Mouse (Mus musculus) right cerebral cortex, adult 18-20 months (tissue): Measurements from ENCODE around the gene Flywch1.

Source experiments
- DNase-seq: peaks from one replicate; pipeline ENCODE4 v3.0.0; 2022; ENCODE audit warnings: mixed read lengths

Flywch1 gene

DNA sequence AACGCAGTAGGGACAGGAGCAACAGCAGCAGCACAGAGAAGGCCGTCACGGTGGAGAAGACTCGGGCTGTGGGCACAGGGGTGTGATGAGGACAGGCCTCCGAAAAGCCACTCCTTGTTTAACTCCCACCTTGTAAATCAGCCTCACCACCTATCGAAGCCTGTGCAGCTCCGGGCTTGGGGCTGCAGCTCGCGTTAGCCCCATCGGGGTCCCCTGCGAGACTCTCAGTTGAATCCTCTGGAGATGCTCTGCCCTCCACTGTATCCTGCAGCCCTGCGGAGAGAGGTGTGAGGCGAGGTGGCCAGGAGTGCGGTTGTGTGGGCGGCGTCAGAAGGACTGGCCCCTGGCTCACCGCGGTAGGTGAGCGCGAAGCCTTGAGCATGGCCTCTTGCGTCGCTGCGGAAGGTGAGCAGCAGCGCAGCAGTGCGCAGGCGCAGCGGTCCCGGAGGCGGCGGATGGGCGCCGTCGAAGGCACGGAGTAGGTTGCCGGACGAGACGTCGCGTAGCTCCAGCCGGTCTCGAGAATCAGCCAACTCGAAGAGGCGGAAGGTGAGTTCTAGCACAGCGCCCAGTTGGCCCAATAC is 29.1 kb downstream of the Flywch1 start:
- DNase-seq = no peak

DNA sequence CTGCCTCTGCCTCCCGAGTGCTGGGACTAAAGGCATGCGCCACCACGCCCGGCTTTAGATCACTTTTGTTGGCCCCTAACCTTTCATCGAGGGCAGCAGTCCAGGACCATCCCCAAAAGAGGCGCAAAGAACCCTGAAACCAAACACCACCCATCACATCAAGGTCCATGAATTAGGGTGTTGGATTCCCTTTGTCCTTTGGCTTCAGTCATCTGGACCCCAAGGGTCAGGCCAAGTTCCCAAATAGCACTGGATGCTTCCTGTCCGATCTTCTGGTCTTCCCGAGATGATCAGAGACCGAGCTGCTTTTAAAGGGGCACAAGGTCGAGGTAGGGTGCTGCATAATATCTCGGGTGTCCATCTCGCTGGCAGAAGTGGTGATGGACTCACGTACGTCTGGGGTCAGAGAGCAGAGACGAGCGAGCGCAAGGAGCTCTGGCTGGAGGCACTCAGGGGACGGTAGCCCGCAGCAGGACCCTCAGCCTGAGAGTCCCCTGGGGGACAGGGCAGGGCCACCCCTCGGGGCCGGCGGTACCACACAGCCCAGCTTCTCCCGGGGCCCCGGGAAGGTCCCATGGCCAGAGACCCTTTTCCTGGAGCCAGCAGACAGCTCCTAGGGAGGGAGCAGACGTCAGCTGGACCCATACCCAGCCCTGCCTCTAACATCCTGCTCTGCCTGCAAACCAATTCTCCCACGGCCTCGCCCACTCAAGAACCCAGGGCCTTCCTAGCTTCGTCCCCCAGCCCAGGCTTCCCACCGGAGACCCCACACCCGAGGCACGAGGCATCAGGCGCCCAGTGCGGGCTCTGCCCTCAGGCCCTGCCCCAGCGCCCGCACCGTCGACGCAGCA is 29.8 kb downstream of the Flywch1 start:
- DNase-seq = no peak

DNA sequence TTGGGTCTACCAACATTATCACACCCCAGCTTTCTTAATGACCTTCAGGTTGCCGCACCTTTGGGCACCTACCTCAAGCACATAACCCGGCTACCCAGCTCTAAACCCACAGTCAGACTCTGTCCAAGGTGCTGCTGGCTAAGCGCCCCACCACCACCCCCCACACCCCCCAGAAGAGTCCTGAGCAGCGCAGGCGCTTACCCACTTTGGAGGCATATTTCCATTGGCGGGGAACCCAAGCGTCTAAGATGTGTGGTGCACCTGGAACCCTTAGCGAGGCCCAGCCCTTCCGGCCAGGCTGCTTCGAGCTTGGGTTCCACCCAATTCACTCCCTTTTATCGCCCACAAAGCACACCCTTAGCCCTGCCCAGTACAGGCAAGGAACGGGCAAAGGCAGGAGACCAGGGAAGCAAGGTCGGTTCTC is 30.8 kb downstream of the Flywch1 start, which contains the start of gene Paqr4:
Paqr4 (minus strand) TSS at position 270 of the 424 bp plus-strand sequence.
- no peak for DNase-seq

DNA sequence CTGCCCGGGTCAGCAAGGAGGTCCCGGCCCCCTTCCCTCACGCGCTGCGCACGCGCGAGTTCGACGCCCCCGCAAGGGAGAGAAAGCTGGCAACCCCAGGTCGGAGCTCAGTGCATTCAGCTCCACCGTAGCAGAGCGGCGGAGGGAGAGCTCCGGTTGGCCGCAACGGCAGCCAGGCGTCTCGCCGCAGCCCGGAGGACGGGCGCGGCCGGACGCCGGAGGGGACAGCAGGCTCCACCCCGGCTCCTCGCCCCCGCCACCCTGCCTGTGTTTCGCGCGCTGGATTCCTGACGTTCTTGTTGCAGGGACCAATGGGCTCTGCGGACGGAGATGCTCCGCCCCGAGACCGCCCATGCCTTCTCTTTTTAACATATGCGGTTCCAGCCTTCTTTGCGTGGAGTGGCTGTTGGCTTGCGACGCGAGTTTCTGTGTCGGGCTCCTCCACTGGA is 31.2 kb downstream of the Flywch1 start:
- DNase-seq = peak; percentile 96

DNA sequence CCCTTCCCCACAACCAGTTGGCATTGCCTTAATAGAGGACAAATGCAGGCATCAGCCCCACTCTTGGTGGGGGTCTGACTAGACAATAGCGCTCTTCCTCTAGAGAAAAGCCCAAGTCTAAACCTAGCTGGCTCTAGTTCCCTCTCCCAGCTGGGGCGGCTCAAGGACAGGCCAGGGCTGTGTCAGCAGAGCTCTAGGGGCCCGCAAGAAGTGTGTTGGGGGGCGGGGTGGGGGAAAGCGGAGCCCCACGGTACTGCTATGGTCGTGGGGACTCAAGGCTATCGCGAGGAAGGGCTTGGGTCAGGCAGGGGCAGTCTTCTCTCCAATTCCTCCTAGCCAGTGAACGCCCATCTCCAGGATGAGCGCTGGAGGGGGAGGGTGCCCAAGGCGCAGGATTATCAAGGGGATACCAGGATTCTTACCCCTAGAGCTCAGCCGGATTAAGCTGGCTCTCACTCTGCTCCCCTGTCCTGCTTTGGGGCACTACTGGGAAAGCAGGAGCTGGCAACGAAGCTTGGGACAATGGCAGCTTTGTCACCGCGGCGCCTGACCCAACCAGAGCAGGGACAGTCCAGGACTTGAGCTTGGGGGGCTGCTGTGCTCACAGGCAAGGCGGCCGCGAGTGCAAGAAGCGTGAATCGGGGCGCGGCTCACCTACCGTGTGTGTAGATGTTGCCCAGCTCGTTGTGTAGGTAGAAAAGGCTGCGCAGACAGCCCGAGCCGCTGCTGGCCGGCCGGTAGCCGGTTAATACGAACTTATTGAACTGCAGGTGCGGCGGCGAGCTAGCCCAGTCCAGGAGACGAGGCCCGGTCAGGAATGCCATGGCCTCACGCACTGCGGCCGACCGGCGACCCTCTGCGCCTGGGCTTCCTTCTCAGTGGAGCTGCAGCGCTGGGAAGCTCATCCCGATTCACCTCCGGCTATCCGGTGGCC is 31.9 kb downstream of the Flywch1 start:
- DNase-seq = peak; percentile 54

DNA sequence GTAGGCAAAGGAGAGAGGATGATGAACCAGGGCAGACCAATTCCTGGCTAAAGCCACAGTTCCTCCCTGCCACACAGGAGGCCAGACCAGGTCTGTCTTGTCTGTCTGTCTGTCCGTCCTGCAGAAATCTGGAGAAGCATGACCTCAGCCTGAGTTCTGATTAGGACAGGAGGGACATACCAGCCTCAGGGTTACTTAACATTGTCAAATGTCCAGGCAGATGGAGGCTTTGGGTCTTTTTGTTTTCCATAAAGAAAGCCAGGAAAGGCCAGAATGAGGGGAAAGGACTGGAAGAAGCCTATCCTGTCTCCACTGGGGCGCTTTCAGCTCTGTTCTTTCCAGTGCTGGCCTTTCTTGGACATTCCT is 32.6 kb downstream of the Flywch1 start:
- DNase-seq = no peak

DNA sequence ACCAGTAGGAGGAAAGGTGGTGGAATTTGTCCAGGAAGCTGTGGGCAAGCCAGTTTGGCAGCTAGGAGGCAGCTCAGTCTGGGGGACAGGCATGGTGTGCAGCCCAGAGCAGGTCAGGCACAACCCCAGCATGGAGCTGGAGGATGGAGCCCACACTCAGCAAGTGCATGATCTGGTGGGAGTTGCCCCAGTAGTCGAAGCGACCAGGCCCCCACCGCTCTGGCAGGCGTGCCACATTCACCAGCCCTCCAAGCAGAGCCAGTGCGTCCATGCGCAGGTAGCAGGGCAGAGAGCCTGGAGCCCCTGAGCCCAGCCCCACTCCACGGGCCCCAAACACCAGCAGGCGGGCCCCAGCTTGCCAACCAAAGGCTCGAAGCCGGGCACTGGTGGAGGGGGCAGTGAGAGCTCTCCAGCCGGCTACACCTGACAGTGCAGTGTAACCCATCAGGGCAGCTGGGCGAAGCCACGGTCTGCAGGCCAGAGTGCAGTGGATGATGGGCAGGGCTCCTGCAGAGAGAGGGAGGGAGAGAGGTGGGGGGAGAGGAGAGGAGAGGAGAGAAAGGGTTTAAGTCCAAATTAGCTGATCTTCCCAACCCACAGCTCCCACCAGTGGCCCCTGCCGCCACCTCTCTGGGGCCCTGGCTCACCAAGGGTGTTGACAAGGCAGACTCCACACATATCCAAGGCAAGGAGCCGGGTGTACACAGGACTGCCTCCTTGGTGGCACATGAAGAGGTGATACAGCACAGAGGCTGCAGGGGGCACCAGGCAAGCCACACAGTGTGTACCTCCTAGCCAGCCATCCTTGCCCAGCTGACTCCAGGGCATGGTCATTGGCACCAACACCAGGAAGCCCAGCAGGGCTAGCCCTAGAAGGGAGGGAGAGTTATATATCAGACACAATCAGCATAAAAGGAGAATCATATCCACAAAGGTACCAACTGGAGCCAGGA is 33.6 kb downstream of the Flywch1 start:
- no peak for DNase-seq

DNA sequence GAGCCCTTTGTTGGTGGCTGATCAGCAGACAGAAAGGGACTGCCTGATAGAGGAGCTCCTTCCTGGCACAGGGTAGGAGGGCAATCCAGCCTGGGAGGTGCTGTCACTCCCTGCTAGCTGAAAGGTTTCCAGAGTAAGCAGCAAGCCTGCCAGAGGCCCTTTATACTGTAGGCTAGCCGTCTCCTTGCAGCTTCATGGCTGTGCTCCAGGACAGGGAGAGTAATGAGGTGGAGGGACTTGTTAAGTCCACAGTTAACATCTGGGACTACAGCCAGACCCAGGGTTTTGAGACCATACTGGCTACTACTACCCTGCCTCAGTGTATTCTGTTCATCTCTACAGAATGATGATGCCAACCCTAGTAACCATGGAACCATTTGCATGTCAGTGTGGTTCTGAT is 37.1 kb downstream of the Flywch1 start:
- no peak for DNase-seq

DNA sequence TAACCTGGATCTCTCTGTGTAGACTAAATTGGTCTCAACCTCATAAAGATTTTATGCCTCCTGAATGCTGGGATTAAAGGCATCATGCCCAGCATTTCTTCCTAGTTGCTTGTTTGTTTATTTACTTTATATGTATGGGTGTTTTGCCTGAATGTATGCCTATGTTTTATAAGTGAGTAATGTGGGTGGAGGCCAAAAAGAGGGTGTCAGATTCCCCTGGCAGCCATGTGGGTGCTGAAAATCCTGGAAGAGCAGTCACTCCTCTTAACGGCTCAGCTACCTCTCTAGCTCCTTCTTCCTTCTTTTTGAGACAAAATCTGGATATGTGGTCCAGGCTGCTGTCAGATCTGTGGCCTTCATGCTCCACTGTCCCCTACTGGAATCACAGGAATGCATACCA is 41.0 kb downstream of the Flywch1 start:
- no peak for DNase-seq

DNA sequence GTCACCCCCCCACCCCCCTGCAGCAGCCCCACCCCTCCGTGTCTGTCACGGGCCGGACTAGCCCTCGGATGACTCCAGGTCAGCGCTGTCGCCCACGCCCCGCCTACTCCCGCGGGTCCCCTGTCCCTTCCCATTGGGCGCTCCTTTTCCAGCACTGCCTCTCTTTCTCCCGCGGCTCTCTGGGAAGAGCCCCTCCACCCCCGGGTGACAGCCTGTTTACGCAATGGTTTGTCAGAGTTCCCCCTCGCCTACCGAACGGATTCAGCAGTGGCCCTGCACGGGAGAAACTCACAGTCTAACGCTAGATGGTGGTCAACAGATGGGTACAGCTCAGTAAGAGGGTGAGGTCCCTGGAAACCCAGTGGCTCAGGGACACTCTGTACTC is 44.7 kb downstream of the Flywch1 start:
- peak; percentile 67 for DNase-seq

DNA sequence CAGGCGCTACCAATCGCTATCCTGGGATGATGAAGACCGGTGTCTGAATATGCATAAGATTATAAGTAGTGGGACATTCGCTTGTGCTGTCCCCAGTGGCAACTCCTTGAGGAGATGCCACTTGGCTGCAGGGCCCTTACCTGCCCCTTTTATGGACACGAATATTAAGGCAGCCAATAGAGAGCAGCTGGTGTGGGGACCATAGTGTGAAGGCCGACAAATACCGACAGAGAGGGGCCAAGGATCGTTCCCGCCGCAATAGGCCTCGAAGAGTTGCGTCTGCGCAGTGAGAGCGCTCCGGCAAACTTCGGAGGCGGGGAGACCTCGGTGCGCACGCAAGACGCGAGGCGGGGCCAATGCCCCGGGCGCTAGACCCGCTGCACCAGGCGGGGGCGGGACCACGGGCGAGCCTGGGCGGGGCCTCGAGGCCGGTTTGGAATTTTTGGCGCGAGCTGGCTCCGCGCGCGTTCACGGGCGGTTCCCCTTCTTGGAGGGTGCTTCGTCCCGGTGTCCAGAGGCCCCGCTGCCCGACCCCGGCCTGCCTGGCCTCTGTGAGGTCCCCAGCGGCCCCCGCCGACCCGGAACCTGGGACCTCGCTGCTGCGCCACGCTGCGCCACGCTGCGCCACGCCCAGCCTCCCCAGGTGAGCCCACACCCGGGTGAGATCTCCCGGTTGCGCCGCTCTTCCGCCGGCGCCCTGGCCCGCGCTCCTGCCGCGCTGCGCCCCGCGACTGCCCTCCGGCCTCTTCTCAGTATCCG is 45.2 kb downstream of the Flywch1 start, which contains the start of gene Pkmyt1:
Pkmyt1 (plus strand) TSS at position 338 of the 759 bp plus-strand sequence.
- peak; percentile 95 for DNase-seq

DNA sequence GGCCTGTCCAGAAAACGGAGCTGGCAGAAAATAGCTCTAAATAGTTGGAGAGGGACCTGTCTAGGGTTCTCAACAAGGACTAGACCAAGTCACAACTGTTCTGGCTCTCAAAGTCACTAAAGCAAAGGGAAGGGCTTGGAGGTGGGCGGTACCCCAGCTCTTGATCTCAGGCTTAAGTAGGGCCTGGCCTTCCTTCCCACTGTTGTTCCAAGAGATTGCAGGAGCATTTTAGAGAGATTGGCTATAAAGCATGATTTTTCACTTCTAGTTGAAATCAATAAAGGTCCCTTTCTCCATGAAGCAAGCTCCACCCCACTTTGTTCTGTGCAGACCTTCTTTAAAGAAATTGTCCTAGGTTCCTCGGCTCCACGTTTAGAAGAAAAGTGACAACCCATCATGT is 45.9 kb downstream of the Flywch1 start:
- DNase-seq = no peak

DNA sequence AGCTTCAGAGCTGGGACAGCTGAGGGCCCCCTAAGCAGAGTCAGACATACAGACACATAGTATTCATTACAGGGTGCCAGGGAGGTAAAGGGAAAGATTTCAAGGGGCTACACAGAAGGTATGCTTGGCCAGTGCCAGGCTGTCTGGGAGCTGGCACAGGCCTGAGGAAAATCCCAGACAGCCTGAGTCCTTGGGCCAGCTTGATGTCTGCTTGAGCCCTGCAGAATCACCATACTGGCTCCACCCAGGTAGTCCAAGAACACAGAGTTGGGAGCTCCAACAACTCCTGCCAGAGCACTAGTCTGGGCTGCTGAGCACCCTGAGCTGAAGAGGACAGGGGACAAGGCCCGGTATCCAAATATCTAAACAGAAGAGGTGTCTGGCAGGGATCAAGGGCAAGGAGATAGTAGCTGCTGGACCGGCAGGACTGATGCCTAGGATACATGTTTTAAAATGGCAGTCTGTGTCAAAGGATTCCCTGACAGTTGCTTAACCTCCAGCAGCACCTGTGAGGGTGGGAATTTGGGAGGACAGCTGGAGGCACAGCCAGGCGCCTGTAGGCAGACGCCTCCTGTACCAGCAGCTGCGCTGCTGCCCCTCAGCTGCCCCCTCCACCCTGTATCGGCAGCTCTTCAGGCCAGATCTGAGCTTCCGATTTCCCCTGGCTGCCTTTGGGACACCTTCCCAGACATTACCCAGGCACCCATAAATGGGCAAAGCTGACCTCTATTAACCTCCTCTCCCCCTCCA is 48.9 kb downstream of the Flywch1 start, which contains the start of gene 1520401A03Rik:
1520401A03Rik (minus strand) TSS at position 408 of the 750 bp plus-strand sequence.
- DNase-seq = no peak

DNA sequence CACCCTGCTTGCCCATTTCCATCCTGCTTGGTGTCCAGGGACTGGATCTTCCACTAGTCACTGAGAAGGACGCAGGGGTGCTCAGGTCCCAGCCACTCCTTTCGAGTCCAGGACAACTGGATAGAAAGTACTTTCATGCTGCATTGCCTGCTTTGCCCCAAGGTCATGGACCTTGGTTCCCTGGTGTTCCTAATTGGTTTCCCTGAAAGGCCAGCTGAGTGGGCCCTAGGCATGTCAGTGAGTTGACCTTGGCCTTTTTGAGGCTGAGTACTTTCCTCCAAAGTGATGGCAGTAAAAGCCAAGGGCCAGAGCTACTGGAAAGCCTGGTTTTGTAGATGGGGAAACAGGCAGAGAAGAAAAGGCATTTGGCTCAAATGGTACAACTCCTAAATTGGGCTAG is 49.5 kb downstream of the Flywch1 start:
- no peak for DNase-seq

DNA sequence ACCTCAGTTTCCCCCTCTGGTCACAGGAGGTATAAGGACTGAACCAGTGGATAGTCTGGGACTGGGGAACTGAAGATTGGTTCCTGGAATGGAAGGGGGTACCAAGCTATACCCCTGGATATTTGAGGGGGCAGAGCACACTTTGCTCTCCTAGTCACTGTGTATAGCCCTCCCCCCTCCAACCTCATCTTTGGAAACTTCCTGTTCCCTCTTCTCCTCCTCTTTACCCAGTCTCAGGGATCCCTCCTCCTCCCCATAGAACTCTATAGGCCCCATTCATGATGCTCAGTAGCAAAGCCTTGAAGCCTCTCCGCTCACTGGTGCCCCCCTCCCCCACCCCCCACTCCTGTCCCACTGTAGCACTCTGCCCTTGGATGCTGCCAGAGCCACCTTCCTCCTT is 51.9 kb downstream of the Flywch1 start:
- no peak for DNase-seq

DNA sequence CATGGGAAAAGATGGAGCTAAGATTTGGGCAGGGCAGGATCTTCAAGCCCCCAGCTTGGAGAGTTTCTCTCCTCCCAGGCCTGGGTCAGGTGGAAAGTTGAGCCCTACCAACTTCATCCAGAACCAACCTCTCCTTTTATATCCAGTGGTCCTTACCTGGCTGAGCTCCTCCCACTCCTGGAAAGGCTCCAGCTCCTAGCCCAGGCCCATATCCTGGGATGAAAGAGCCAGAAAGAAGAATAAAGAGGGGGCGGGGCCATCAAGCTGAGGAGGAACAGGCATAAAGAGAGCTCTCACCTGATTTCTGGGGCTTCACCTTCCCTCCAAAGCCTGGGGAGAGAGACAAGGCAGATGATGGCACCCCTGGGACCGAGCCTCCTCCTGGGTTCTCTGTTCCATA is 54.4 kb downstream of the Flywch1 start:
- no peak for DNase-seq

DNA sequence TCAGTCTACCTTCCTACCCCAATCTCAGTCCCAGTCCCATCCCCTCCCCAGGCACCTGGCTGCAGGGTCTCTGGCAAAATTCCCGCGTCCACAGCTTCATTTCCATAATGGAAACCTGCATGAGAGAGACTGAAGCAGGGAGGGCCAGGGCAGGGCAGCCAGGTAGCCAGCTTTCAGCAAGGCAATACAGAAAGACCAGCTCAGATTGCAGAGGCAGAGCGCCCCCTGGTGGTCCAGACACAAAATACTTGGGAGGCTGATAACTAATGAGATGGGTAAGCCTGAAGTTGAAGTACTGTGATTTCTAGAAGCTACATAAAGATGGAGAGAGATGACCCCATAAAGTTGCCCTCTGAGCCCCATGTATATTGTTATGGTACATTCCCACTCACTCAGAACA is 65.2 kb downstream of the Flywch1 start:
- peak; percentile 70 for DNase-seq

DNA sequence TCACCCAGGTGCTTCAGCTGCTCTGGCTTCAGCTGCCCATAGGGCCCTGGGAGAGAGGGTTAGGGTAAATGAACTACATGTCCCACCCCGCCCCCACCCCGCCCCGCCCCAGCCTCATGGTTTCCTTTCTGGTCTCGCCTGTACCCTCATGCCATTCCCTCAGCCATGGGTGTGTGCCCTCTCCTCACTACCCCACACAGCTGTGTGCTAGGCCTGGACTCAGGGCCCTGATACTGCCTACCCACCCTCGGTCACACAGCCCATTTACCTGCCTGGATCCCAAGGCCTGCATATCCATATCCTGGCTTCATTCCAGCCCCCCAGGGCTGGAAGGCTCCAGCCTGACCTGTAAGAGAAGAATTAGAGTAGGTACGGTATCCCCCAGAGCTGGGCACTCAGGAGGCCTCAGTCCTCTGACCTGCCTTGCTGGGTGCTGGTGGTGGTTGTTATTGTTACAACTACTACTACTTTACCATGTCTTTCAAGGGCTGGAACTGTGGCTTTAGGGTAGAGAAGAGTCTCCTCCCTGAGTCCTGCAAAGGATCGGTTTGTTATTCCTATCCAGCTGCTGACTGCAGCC is 65.8 kb downstream of the Flywch1 start:
- no peak for DNase-seq

DNA sequence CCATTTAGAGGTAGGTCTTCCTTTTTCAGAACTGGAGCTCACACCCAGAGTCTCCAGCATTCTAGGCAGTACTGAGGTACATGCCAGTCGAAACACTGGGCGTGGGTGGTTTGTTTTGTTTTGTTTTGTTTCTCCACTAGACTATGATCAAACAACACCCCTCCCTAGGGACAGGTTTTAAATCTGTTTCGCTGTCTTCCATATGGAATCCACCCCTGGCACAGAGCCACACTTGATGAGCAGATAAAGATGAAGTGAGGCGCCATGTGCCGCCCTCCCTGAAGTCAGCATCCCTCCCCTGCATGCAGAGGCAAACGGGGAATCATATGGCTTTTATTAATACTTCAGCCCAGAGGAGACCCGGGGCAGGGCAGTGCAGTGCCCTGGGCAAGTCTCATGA is 66.7 kb downstream of the Flywch1 start:
- peak; percentile 42 for DNase-seq

DNA sequence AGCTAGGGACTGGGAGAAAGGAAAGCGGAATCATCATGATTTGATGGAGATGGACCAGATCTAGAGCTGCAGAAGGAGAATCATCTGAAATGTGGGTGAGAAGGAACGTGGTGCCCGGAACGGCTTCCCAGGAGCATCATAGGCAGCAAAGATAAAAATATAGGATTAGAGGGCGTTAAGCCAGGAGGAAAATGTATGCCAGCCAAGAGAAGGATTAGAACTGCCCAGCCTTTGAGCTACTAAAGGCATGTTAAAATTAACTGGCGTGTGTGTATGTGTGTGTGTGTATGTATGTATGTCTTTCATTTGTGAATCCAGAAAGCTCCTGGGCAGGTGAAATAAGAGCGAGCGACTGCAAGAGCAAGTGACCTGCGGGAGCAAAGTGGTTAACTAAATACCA is 68.1 kb downstream of the Flywch1 start:
- DNase-seq = peak; percentile 28
